Mouse (Mus musculus) hindbrain, embryonic 14.5 days (tissue): ENCODE measurements around the gene Zfp36l1. TPM values are rescaled to one million over a fixed set of nuclear protein-coding genes. Genes with fewer than 3 reads are reported as not detected.
"Not testable (repeated sequence)": the region's sequence is repeated elsewhere in the genome, so short reads cannot be mapped to it uniquely, and the experiment has no call there.

Experiments used
- ATAC-seq: fragments of 200-750 bp; cut with Nextera tagmentation; 2 replicates; pipeline ENCODE4 v1.8.0; 2017; ENCODE audit warnings: moderate number of reproducible peaks, mild to moderate bottlenecking, moderate TSS enrichment, moderate library complexity; ENCODE audit not compliant: low FRiP score
- DNase-seq: peaks from one replicate; pipeline ENCODE4 v3.0.0-alpha.2; 2015; ENCODE audit warnings: low spot score
- H3K27ac ChIP-seq: fragments of 300-500 bp; sonication (generic); 2 replicates; pipeline ENCODE4 v1.5.1; 2014; ENCODE audit warnings: mild to moderate bottlenecking, moderate library complexity
- H3K27me3 ChIP-seq: fragments of 300-500 bp; sonication (generic); 2 replicates; pipeline ENCODE4 v1.6.1; 2014; ENCODE audit warnings: mild to moderate bottlenecking, low read length, mixed read lengths; ENCODE audit not compliant: control insufficient read depth, insufficient read depth
- H3K36me3 ChIP-seq: fragments of 300-500 bp; sonication (generic); replicated peaks from 2 replicates; pipeline ENCODE4 v1.6.1; 2014; ENCODE audit not compliant: control insufficient read depth, insufficient read depth
- H3K4me1 ChIP-seq: fragments of 300-500 bp; sonication (generic); replicated peaks from 2 replicates; pipeline ENCODE4 v1.6.1; 2014; ENCODE audit warnings: antibody characterized with exemption, low read length, mixed read lengths; ENCODE audit not compliant: control insufficient read depth, insufficient read depth
- H3K4me2 ChIP-seq: fragments of 300-500 bp; sonication (generic); replicated peaks from 2 replicates; pipeline ENCODE4 v1.6.1; 2014; ENCODE audit warnings: mild to moderate bottlenecking, moderate library complexity
- H3K4me3 ChIP-seq: fragments of 300-500 bp; sonication (generic); replicated peaks from 2 replicates; pipeline ENCODE4 v1.5.1; 2014; ENCODE audit warnings: mild to moderate bottlenecking, low read length
- H3K9ac ChIP-seq: fragments of 300-500 bp; sonication (generic); 2 replicates; pipeline ENCODE4 v1.6.1; 2014
- H3K9me3 ChIP-seq: fragments of 300-500 bp; sonication (generic); 2 replicates; pipeline ENCODE4 v1.6.1; 2016; ENCODE audit warnings: low read length; ENCODE audit not compliant: control insufficient read depth
- WGBS: fragments of 180-500 bp; shearing (Covaris S2); extraction: QIAGEN DNeasy Blood & Tissue Kit; methylation state at CpG from one replicate; pipeline ENCODE4 v1.1.7; 2014; 5-methylcytosine and 5-hydroxymethylcytosine counted together
- polyA plus RNA-seq: library from polyadenylated mRNA; unstranded; fragments of >200 nt; fragmentation: Nextera tagmentation; extraction: Ambion mirVana; gene quantifications from 2 replicates; pipeline ENCODE4 v1.2.1, GENCODE M21; 2014

Zfp36l1 gene
- polyA plus RNA-seq, 1 experiment from 2014 or later, result 48.8 TPM

GRCm38 (mm10) chr12:80114031-80114891 lies 1.4 kb upstream of the Zfp36l1 start:
- Histone ChIP-seq H3K27ac (peak overlapping the region; percentile 90), H3K4me1 (peaks cover 23% of the 10 kb centered on the region; the same call in 1 of the 2 replicates), H3K4me3 (peak overlapping the region; percentile 66), H3K9ac (peak overlapping the region; percentile 80), H3K27me3 (peaks cover 29% of the 10 kb centered on the region), H3K4me2 (peak overlapping the region; percentile 89), H3K36me3 (peaks cover 11% of the 10 kb centered on the region; the same call in 1 of the 2 replicates), H3K9me3 (no peaks in the 10 kb centered on the region)
- under 1% methylated on average over 51 of the region's 51 CpGs for WGBS
- ATAC-seq (no peak), DNase-seq (no peak)

- Histone ChIP-seq H3K4me3 (peak overlapping the region; percentile 66), H3K36me3 (peaks cover 10% of the 10 kb centered on the region; the same call in 1 of the 2 replicates), H3K4me1 (peaks cover 23% of the 10 kb centered on the region; the same call in 1 of the 2 replicates), H3K9ac (peak overlapping the region; percentile 80), H3K27me3 (peaks cover 29% of the 10 kb centered on the region), H3K9me3 (no peaks in the 10 kb centered on the region), H3K27ac (peak overlapping the region; percentile 90), H3K4me2 (peak overlapping the region; percentile 89)
- DNase-seq (no peak), ATAC-seq (no peak)
- under 1% methylated on average over 22 of the region's 22 CpGs for WGBS
Measured at GRCm38 (mm10) chr12:80113586-80114021, 791 bp upstream of the Zfp36l1 start.

- ATAC-seq, result no peak
- H3K9me3 ChIP-seq, result no peaks in the 10 kb centered on the region
- peak overlapping the region; percentile 63 for H3K4me3 ChIP-seq
- H3K27me3 ChIP-seq, result peaks cover 29% of the 10 kb centered on the region
- peaks cover 10% of the 10 kb centered on the region; the same call in 1 of the 2 replicates for H3K36me3 ChIP-seq
- peak overlapping the region; percentile 89 for H3K4me2 ChIP-seq
- WGBS, result under 1% methylated on average over 26 of the region's 26 CpGs
- H3K9ac ChIP-seq, result peak overlapping the region; percentile 78
- H3K4me1 ChIP-seq, result peaks cover 23% of the 10 kb centered on the region; the same call in 1 of the 2 replicates
- peak overlapping the region; percentile 87 for H3K27ac ChIP-seq
- no peak for DNase-seq
Measured at GRCm38 (mm10) chr12:80112071-80112660, 647 bp downstream of the Zfp36l1 start.

GRCm38 (mm10) chr12:80111131-80112070 lies 1.4 kb downstream of the Zfp36l1 start:
- WGBS, result under 1% methylated on average over 29 of the region's 29 CpGs
- Histone ChIP-seq H3K4me3 (peak overlapping the region; percentile 63), H3K36me3 (peaks cover 10% of the 10 kb centered on the region; the same call in 1 of the 2 replicates), H3K9ac (peak overlapping the region; percentile 78), H3K27me3 (peaks cover 29% of the 10 kb centered on the region), H3K4me2 (peak overlapping the region; percentile 89), H3K9me3 (no peaks in the 10 kb centered on the region), H3K4me1 (peaks cover 17% of the 10 kb centered on the region; the same call in 1 of the 2 replicates), H3K27ac (peak overlapping the region; percentile 87)
- DNase-seq, result no peak
- no peak for ATAC-seq

GRCm38 (mm10) chr12:80110546-80110870 lies 2.3 kb downstream of the Zfp36l1 start:
- H3K27me3 ChIP-seq, result peaks cover 29% of the 10 kb centered on the region
- ATAC-seq (no peak), DNase-seq (no peak)
- H3K4me1 ChIP-seq, result peaks cover 13% of the 10 kb centered on the region; the same call in 1 of the 2 replicates
- 2% methylated on average over 9 of the region's 9 CpGs for WGBS
- H3K4me3 ChIP-seq, result peak overlapping the region; percentile 63
- no peaks in the 10 kb centered on the region for H3K9me3 ChIP-seq
- H3K27ac ChIP-seq, result peak overlapping the region; percentile 81
- H3K4me2 ChIP-seq, result peak overlapping the region; percentile 89
- H3K36me3 ChIP-seq, result peaks cover 10% of the 10 kb centered on the region; the same call in 1 of the 2 replicates
- H3K9ac ChIP-seq, result peak overlapping the region; percentile 78

GRCm38 (mm10) chr12:80109753-80110545 lies 2.9 kb downstream of the Zfp36l1 start:
- Histone ChIP-seq H3K27ac (peak overlapping the region; percentile 81), H3K4me1 (peaks cover 13% of the 10 kb centered on the region; the same call in 1 of the 2 replicates), H3K9ac (peak overlapping the region; percentile 78), H3K27me3 (peaks cover 29% of the 10 kb centered on the region), H3K4me3 (peak overlapping the region; percentile 63), H3K9me3 (no peaks in the 10 kb centered on the region), H3K36me3 (peaks cover 10% of the 10 kb centered on the region; the same call in 1 of the 2 replicates), H3K4me2 (peak overlapping the region; percentile 89)
- DNase-seq, result no peak
- WGBS, result 2% methylated on average over 53 of the region's 53 CpGs
- ATAC-seq, result peak; percentile 12; the same call in 1 of the 2 replicates

GRCm38 (mm10) chr12:80108896-80109668 lies 3.7 kb downstream of the Zfp36l1 start:
- DNase-seq, result peak; percentile 80
- peak overlapping the region; percentile 81 for H3K27ac ChIP-seq
- H3K4me3 ChIP-seq, result peak overlapping the region; percentile 63
- H3K9me3 ChIP-seq, H3K36me3 ChIP-seq: not testable (repeated sequence)
- H3K4me2 ChIP-seq, result peak overlapping the region; percentile 89
- H3K27me3 ChIP-seq, result peaks cover 23% of the 10 kb centered on the region
- 3% methylated on average over 11 of the region's 11 CpGs for WGBS
- peak overlapping the region; percentile 78 for H3K9ac ChIP-seq
- H3K4me1 ChIP-seq, result peaks cover 13% of the 10 kb centered on the region; the same call in 1 of the 2 replicates
- peak; percentile 44 for ATAC-seq
